Mouse (Mus musculus): ENCODE measurements around the gene Rasgrp3. TPM values are rescaled to one million over a fixed set of nuclear protein-coding genes. Genes with fewer than 3 reads are reported as not detected.

Gene Rasgrp3
- polyA plus RNA-seq, 1 experiment = not detected

DNA sequence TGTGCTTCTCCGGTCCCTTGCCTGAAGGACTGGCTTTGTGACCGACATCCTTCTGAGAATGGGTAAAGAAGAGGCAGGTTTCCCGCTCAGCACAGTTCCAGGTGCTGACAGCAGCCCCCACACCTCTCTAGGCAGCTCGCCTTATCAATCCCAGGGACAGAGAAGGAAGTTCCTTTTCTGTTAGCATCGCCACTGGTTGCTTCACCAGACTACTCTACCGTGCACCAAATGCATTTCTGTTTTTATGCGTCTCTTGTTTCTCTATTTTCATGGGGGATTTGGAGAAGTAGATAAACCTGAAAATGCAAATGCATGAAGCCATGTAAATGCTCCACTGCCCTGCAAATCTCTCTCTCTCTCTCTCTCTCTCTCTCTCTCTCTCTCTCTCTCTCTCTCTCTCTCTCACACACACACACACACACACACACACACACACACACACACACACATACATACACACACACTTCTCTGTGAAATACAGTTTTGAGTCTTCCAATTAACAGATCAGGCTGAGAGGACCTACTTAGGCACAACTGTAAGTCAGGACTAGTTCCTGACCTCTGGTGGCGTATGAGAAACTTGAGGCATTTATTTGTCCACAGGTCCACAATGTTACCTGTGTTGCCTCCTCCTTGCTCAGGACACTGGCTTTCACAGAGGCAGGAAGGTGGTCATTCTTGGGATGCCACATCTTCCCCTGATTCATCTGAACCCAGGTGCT is 82.6 kb downstream of the Rasgrp3 start:
- no peak for TF ChIP-seq GATA1 (IDR thresholded peaks at IDR 0.05; ENCODE audit: low read length)

DNA sequence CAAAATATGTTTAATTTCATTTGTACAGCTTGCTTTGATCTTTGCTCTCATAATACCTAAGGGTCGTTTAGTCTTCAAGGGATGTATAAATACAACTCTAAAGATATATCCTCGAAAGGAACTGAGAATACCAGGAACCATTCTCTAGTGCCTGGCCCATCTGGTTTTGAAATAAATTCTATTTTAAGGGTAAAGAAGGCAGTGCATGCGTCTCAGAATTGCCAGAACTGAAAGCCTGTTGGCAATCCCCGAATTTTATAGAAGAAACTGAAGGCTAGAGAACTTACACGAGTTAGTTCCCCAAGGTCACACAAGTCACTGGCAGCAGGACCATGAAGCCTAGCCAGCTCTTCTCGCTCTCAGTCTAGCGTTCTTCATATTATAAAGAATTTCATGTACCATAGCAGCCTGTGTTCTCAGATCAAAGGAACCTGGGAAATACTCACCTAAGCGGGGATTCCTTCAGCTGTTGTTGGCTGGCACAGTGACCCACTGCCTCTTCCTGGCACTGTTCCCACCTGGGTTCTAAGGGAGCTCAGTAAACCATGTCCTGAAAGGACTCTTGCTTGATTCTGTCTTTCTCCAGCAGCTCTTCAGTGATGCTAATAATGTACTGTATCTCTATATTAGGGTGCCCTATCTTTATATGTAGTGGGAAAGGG is 83.7 kb downstream of the Rasgrp3 start:
- TF ChIP-seq GATA1 (IDR thresholded peaks at IDR 0.05; ENCODE audit: low read length) = no peak

DNA sequence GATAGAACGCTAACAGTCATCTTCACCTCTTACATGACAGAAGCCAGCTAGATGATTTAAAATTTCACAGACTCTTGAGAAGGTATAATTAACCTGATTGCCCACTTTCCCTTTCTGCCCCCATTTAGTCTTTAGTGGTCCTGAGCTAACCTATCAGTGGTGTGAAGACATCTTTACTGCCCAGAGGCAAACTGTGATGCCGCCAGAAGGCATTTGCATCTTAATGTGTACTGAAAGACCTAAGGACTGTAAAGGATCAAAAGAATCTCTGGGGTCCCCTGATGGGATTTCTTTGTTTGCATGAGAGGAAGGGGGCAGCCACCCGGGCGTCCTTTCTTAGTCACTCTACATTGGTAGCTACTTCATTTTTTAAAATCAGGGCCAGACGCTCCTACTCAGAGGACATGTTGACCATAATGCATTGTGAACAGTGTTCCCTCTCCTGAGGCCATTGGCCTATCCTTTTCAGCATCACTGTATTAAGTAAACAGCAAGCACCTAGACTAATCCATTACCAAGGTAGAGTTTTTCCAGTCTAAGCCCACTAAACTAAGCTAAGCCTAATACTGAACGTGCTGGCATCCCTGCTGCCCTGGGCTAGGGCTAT is 85.6 kb downstream of the Rasgrp3 start:
- TF ChIP-seq GATA1 (IDR thresholded peaks at IDR 0.05; ENCODE audit: low read length) = no peak

DNA sequence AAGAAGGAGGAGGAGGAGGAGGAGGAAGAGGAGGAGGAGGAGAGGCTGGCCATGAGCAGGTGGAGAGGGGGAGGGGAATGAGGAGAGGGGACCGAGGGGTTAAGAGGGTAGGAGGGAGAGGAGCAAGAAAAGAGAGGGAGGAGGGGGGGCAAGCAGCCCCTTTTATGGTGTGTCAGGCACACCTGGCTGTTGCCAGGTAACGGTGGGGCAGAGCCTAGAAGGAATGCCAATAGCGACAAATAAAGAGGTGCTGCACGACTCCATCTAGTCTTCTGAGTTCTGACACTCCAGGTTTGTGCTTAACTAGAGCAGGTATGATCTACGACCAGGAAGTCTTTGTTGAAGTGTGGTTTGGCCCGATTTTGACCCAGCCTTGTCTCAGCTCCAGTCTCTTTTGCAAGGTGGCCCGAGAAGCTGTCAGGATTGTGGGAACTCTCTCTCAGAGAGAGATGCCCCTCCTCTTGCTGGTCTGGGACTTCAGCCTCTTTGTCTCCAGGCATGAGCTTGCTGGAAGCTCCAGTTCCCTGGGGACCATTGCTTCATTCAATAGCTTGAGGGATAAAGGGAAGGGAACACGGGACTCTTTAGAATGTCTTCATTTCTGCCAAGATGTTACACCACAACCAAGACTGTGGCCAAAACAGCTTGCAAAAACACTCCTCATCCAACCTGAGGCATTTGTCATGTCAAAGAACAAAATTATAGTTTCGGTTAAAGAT is 86.8 kb downstream of the Rasgrp3 start:
- no peak for TF ChIP-seq GATA1 (IDR thresholded peaks at IDR 0.05; ENCODE audit: low read length)

DNA sequence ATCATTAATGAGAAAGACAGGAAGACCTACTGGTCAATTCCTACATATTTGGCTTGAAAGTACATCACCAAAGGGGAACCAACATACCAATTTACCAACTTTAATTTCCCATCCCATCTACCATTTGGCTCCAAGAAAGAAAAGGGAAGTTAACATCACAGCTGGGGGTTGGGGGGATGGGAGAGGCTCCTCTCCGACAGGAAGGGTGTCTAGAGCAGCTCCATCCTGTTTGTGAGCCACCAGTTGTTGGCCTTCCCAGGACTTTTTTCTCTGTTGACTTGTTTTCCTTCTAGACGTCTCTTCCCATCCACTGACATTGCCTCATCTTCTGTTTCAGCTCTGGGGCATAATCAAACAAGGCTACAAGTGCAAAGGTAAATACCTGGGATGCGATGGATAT is 88.1 kb downstream of the Rasgrp3 start:
- TF ChIP-seq GATA1 (IDR thresholded peaks at IDR 0.05; ENCODE audit: low read length) = no peak

DNA sequence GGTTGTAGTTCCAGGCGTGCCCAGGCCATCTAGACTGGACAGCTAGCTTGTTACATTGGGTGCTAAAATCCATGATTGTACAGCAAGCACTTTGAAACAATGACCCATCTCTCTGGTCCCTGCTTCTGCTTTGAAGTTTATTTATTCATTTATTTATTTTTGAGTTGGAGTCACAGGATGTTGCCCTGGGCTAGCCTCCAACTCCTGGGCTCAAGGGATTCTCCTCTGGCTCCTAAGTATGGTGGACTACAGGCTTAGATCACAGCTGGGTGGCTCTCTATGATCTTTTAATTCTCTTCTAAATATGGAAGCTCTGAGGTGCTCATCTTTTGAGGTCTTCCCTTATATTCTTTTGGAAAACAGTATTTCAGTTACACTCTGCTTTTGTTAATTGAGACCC is 90.7 kb downstream of the Rasgrp3 start:
- no peak for TF ChIP-seq GATA1 (IDR thresholded peaks at IDR 0.05; ENCODE audit: low read length)

DNA sequence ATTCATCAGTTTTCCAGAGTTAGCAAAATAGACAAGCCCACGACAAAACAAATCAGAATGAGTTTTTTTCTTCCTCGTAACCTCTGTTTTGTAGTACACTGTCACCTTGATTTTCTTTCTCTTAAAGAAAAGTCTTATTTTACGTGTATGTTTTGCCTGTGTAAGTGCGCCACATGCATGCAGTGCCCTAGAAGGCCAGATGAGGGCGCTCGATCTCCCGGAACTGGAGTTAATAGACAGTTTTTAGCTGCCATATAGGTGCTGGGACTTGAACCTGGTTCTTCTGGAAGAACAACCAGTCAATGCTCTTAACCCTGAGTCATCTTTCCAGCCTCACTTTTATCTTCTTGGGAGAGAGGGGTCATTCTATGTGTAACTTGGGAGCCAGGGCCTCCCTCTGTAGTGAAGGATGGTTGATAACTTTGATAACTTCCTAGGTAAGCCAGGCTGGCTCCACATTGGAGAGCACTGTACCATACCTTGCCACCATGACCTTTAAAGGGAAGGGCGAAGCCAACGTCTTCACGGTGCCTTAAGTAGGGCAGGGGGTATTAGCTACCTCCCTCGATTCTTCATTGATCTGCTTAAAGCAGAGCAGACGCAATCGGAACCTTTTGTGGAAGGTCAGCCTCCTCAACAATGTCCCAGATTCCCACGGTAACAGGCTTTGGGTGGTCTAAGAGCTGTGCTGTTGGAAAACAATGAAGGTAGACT is 93.7 kb downstream of the Rasgrp3 start:
- TF ChIP-seq GATA1 (IDR thresholded peaks at IDR 0.05; ENCODE audit: low read length) = no peak

DNA sequence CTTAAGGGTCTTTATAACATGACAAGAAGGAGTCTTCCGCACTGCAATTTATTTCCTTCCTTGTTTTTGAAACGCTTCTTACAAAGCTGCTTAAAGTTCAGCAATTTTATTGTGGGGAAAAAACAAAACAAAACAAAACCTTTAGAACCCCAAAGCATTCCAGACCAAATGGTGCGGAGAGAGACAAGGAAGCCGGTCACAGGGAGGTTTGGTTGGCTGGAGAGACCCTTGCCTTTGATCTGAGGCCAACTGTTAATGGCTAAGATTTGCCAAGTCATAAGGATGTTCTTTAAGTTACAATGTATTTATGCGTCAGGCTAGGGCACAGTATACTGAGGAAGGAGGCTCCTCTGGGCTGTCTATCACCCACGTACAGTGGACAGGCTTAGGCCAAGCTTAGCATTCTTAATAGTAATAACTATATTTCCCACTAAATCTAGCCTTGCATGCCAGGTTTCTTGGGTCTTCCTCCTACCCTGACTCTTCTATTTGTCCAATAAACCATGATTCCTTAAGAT is 96.8 kb downstream of the Rasgrp3 start:
- TF ChIP-seq GATA1 (IDR thresholded peaks at IDR 0.05; ENCODE audit: low read length) = no peak

DNA sequence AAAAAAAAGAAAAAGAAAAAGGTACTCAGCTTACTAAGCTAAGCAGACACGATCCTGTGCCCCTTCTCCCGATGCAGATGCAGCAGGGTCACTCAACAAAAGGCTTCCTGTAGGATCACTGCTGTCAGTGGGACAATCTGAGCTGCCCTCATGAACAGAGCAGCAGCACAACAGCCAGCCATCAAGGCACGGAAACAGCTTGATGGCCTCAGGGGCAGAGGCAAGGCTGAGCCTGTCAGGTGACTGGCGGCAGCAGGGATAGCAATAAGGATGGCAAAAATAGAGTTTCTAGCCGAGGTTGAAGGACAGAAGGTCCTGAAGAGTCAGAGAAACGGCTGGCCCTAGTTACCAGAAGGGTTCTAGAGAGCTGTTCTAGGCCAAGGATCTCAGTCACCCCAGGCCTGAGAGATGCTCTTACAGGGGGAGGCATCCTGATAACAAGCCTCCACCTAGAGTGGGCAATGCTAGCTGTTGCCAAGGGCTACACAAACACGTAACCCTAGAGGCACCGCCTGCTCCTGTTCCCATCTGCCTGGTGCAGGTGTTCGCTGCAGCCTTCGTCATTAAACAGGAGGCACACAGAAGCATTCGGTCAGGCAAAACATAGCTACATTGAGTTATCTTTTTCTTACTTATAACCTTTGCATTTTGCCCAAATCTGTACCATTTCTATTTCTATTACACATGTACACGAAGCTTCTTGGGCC is 98.8 kb downstream of the Rasgrp3 start:
- TF ChIP-seq GATA1 (IDR thresholded peaks at IDR 0.05; ENCODE audit: low read length) = no peak

DNA sequence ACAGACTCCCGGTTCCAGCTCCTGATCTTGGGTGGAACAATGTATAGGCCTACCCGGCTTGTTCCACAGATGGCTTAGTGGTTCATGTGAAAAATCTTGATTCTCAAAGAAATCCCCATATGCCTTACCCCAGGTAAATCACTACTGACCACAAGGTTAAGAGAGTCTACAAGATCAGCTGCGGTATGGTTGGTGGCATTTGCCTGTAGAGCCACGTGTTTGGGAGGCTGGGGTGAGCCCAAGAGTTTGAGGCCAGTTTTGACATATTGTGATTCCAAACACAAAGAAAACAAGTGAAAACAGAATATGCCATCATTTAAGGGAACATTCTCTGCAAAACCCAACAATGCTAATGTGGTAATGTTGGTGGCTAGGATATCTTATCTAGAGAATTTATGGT is 99.9 kb downstream of the Rasgrp3 start:
- no peak for TF ChIP-seq GATA1 (IDR thresholded peaks at IDR 0.05; ENCODE audit: low read length)

DNA sequence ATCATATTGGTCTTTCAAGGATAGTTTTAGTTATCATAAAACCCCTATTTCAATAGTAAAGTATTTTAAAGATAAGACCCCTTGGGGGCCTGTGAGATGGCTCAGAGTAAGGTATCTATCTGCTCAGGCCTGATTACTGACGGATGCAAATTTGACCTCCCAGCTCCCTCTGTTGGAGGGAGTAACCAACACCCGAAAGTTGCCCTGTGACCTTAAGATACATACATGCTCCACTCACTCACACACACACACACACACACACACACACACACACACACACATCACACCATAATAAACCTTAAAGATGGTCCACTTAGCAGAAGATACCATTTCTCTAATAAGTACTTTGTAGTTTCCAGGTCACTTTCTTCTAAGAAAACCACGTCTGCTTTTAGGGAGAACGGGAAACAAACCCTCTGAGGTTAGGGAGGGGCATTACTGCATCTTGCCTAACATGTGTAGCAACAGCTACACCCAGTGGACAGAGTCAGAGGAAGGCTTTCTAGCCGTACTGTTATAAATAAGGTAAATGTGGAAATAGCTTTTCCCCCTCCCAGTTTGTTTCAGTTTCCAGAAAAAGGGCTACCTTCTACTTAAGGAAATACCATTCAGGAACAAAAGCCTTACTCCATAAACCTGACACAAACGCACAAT is 100.8 kb downstream of the Rasgrp3 start:
- no peak for TF ChIP-seq GATA1 (IDR thresholded peaks at IDR 0.05; ENCODE audit: low read length)

DNA sequence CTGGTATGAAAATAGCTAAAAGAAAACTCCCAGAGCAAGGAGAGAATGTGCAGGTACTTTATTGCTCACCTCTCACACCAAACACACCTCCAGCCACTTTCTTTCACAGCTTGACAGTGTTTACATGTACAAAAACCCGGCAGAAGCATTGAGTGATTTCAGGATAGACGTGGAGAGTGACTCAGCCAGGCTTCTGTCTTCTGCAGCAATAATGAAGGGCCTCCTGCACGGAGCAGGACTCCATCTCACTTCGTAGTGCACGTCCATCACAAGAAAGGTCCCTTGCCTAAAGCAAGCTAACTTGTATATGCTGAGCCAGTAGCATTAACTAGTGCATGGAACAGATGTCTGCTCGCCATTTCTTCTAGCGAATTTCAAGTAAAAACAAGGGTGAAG is 101.4 kb downstream of the Rasgrp3 start:
- TF ChIP-seq GATA1 (IDR thresholded peaks at IDR 0.05; ENCODE audit: low read length) = no peak

DNA sequence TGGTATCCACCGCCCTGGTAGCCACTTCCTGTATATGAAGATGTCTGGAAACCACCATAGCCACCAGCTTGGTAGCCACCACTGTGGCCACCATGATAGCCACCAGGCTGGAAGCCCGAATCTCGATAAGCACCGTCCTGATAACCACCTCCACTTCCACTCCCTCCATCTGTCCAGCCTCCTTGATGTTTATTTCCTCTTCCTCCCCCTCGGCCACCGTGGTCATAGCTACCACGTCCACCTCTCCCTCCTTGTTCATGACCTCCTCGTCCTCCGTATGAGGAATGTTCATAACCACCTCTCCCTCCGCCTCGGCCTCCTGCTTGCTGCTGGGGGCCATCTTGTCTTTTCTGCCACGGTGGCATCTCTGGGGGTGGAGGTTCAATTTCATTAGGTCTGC is 102.7 kb downstream of the Rasgrp3 start:
- no peak for TF ChIP-seq GATA1 (IDR thresholded peaks at IDR 0.05; ENCODE audit: low read length)

DNA sequence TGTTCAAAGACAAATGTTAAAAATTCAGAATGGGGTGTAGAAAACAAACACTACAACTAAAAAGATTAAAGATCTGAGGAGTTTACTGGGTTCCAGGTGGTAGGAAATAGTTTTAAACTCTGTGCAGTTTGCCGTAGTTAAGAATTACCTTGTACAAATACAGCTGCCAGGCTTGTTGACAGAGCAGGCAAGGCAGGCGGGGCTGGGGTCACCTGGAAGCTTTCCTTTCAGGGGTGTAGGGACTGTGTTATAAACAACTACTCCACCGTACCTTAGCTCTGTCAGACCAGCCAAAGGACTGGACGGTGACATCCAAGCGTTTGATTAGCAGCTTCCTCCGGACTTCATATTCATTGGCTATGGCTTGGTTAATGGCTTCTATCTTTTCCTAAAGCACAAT is 103.4 kb downstream of the Rasgrp3 start:
- no peak for TF ChIP-seq GATA1 (IDR thresholded peaks at IDR 0.05; ENCODE audit: low read length)

All from G1E-ER4 (cell line).